Mouse (Mus musculus) heart, postnatal 25 days (tissue): Measurements from ENCODE around the gene Vwa8. TPM values are rescaled to one million over a fixed set of nuclear protein-coding genes. Genes with fewer than 3 reads are reported as not detected.
A peak's percentile ranks its signal among the peaks of the same experiment; 100 is the strongest.

Experiments
- DNase-seq: peaks from one replicate; pipeline ENCODE4 v3.0.0; 2022; ENCODE audit warnings: low spot score
- intact Hi-C: fragments of 180-260 bp; cut with DNase I; formaldehyde crosslinking; loops from one replicate; pipeline ENCODE4 v1.15.1; 2025
- total RNA-seq, 2 experiments: library from RNA; stranded (reverse); gene quantifications; 2 replicates each; pipeline ENCODE4 v1.2.3; 2021

Gene Vwa8
- 100 to 1,000 TPM; 140 to 147 TPM for total RNA-seq

DNA sequence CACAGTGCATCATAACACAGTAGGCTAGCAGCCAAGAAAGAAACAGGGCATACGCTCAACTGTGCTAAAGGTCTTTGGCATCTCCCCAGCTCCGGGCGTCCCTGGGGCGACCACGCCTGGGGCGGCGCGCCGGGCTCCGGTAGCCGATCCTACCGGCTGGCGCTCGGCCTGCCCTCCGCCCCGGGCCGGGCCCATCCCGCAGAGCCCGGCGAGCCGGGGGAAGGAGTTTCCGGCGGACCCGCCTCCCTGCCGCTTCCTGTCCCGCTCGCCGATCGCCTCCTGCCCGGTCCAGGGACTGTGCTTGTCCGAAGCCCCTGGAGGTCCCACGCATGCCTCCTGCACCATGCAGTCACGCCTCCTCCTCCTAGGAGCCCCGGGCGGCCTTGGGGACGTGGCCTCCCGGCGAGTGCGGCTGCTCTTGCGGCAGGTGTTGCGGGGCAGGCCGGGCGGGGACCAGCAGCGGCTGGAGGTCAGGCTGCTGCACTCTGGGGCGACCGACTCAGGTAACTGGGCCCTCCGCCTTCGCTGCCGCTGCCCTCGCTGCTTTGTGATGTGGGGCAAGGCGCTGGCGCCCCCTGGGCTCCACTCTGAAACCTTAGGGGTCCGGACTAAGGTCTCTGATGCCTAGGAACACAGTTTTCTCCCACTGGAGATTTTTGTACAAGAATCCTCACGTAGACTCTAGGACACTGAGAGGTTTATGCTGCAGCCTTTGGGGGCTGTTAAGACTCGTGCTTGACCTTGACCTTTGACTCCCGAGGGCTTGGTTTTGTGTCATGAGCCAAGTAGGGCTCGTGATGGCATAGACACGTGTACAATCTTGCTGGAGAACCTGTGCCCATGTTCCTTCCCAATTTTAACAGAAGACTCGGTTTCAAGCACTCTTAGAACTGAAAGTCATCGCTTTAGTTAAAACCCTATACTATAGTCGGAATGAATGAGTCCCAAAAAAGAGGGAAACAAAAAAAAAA is at the start of gene Vwa8:
Vwa8 (plus strand) TSS at position 112 of the 971 bp plus-strand sequence.
- intact Hi-C loops, result loop anchor here (1.0 to 5.0 kb wide), 3 partner anchors 48 to 258 kb away; no protein-coding TSS in a partner anchor
- DNase-seq, result peak; percentile 76

DNA sequence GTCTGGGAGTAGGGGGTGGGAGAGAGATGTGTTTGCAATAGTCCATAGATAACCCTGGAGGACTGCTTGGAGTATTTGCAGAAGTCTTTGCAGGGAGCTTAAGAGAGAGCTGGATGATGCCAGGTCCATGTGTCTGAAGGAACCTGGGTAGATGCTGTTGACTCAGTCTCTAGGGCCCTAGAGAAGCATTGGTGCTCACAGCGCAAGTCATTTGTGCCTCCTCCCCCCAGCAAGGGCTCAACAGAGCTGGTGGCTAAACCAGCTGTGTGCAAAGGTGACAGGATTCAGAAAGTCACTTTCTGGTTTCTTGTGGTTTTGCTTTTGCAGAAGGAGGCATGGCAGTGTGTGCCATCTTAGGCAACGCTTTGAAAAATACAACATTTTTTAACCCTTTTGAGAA is 46.5 kb upstream of the Vwa8 start:
- DNase-seq, result no peak
- intact Hi-C loops, result no loop called here

- intact Hi-C loops, result no loop called here
- DNase-seq, result no peak
These were observed 44.9 kb upstream of the Vwa8 start for GRCm38 (mm10) chr14:78803924-78804323.

- DNase-seq, result no peak
- intact Hi-C loops, result no loop called here
These were observed 36.0 kb upstream of the Vwa8 start for GRCm38 (mm10) chr14:78812896-78813295.

GRCm38 (mm10) chr14:78816411-78816810 is 32.4 kb upstream of the Vwa8 start:
- DNase-seq, result no peak
- intact Hi-C loops, result no loop called here

DNA sequence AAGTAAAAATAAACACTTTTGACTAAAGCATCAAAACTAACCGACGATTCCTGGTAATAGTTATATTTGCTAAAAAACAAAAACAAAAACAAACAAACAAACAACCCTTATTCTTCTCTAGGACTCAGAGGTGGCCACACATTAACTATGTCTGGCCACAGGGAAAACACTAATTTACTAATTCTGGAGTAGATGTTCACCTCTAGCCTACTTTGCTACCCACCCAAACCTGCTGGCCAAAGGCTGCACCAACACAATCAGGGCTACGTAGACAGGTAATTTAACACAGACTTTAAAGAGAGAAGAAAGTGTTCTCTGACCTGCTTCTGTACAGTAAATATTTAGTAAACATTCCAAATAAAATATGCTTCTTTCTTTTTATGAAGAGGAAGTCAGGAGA is 31.2 kb upstream of the Vwa8 start:
- DNase-seq, result no peak
- intact Hi-C loops, result no loop called here

DNA sequence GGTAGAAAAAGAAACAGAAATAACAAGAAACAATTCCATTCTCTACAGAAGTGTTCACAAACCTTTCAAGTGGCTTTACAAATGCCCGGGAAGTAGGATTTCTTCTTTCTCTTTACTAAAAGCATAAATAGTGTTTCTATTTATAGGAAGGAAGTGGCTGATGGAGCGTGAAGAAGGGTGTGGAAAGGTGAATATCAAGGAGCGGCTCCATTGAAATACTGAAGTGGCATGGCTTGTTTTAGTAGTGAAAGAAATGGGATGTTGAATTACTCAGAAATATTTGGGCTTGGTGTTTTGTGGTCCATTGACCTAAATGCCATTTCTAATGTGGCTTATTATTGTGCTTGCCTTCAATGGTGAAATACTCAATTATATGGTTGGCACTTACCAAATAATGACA is 30.4 kb upstream of the Vwa8 start:
- no peak for DNase-seq
- intact Hi-C loops, result no loop called here

GRCm38 (mm10) chr14:78824013-78824412 is 24.8 kb upstream of the Vwa8 start:
- DNase-seq, result no peak
- intact Hi-C loops, result no loop called here

DNA sequence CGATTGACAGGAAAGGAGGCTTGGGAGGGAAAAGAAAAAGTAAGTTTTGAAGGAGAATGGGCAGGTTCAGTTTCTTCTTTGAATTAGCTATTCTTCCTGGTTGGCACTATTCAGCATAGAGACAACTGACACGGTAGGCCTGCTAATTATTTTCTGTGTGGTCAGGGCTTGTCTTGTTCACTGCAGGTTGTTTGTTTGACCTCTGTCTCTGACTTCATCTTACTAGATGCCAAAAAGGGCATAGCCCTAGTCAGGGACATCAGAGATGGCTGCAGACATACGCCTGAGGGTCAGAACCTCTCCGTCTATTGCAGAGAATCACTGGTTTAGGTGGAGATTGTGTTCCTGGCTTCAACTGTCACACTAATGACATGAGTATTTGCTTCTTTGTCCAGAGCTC is 24.3 kb upstream of the Vwa8 start:
- intact Hi-C loops, result no loop called here
- DNase-seq, result no peak

DNA sequence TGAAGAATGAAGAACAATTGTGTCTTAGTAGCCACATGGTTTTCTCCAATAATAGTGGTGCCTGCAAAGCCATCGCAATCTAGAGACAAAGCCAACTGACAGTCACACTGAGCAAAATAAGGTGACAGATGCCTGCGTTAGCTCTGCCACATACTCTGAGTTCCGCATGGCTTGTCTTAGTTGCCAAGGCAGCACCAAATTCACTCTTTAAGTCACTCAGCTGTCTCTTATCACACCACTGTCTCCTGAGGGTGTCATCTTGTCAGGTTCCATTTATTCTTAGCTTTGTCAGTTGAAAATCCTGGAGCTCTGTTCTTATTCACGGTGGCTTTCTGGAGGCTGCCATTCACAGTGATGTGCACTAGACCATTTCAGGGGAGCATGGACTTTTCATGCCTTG is 17.7 kb upstream of the Vwa8 start:
- intact Hi-C loops, result no loop called here
- DNase-seq, result no peak

DNA sequence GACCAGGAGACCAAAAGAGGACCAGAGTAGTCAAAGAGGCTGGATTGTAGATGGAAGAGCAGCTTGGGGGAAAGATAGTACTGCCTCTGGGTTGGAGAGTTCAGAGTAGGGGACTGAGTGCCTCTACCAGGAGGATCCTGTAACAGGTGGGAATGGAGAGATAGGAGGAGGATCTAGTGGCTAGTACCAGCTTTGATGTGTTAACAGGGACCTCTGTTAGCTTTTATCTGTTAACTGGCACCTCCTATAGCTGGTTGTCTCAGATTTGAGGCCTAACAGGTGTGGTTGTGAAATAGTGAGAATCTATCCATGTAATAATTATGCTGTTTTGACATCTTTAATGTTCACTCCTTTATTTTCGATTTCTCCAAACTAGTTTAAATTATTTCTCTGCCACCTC is 904 bp upstream of the Vwa8 start:
- intact Hi-C loops, result loop anchor here (5.0 kb wide), 2 partner anchors 49 to 259 kb away; no protein-coding TSS in a partner anchor

GRCm38 (mm10) chr14:78848477-78848876 is 375 bp upstream of the Vwa8 start:
- DNase-seq, result no peak
- intact Hi-C loops, result loop anchor here (5.0 kb wide), 2 partner anchors 49 to 259 kb away; no protein-coding TSS in a partner anchor

More for the DNA sequence above, 904 bp upstream of the Vwa8 start:
- no peak for DNase-seq

DNA sequence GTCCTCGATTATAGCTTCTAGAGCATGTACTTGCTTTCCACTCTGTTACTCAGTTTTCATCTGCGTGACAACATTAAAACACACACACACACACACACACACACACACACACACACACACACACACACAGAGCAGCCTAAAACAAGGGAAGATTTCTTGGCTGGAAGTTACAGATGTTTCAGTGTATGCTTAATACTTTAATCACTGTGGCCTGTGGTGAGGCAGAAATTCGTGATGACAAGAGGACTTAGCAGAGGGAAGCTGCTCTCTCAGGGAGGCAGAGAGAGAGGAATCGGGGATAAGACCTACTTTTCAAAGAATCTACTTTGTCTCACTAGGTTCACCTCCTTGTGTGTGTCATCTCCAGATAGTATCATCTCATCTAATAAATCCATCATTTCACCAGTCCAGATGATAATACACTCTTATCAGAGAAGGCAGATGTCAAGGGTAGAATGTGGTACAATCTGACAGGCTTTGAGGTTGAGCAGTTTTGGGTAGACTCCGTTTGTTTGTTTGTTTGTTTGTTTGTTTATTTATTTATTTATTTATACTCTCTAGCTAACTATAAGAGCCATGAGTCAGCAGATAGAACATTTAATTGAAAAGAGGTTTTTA is 1.2 kb downstream of the Vwa8 start:
- DNase-seq, result no peak
- intact Hi-C loops, result loop anchor here (1.0 to 5.0 kb wide), 4 partner anchors 47 to 257 kb away; no protein-coding TSS in a partner anchor

DNA sequence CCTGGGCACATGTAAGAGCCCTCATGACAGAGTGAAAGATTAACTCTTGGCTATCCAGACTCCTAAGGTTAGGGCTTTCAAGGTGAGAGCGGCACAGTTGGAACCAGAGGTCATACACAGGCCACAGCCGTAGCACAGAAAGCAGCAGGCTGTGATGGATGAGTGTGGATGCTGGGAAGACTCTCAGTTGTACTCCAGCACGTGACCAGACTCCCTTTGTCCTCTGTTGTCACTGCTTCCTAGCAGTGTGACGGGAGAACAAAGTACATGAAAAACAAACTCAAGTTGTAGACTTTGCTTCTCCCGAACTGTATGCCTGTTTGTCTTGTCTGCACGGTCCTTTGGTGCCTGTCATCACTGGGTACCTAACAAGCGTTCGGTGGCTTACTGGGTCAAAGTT is 1.8 kb downstream of the Vwa8 start:
- intact Hi-C loops, result loop anchor here (2.0 kb wide), 1 partner anchor 182 kb away; no protein-coding TSS in a partner anchor
- no peak for DNase-seq

- intact Hi-C loops, result loop anchor here (2.0 kb wide), 1 partner anchor 183 kb away; no protein-coding TSS in a partner anchor
- no peak for DNase-seq
These were observed 2.5 kb downstream of the Vwa8 start for GRCm38 (mm10) chr14:78851366-78851765.

DNA sequence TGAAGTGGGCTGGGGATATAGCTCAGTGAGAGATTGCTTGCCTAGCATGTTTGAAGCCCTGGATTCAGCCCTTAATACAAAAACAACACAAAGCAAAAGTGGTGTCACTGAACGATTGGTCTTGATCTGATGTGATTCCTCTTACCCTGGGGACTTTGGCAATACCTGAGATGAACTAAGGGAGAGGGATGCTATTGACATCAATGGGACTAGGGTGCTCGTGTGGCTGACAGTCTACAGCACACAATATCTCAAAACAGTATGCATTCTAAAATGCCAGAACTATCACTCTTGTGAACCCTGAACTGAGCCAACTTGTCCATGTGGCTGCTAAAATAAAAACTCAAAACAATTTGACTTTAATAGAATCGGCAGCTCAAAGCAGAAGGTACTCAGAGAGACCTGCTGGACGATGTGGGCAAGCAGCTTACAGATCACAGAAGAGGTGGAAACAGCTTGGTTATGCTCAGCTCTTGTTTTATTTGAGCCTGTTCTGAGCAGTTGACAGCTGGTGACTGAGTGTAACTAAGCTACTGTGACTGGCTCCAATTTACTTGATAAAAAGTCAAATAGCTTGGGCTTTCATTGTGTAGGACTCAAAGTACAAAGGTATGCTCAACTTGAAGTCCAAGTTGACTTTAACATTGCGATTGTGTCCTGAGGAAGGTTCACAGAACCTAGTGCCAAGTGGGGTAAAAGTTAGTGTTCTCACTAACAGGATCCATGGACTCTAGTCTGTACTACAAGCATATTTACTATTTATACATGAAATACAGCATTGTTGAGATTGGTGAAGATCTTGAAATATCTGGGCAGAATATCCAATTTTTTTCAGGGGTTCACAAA is 3.8 kb downstream of the Vwa8 start:
- no peak for DNase-seq
- intact Hi-C loops, result no loop called here

GRCm38 (mm10) chr14:78861156-78861555 is 12.3 kb downstream of the Vwa8 start:
- no peak for DNase-seq
- intact Hi-C loops, result no loop called here

- intact Hi-C loops, result no loop called here
- no peak for DNase-seq
These were observed 21.2 kb downstream of the Vwa8 start for GRCm38 (mm10) chr14:78870036-78870435.

DNA sequence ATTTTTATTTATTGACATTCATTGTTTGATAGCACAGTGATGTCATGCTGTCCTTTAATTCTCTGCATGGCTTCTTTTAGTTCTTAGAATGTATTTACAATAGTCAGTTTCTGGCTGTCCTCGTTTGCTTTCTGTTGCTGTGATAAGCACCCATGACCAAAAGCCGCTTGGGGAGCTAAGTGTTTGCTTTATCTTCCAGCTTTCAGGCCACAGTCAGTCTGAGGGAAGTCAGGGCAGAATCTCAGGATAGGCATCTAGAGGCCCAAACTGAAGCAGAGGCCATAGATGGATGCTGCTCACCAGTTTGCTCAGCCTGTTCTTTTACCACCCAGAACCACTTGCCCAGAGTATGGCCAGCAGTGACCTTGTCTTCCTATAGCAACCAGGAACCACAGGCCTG is 28.3 kb downstream of the Vwa8 start:
- intact Hi-C loops, result no loop called here
- DNase-seq, result no peak
